Mouse (Mus musculus): Measurements from ENCODE around the gene Rnf5. TPM values are rescaled to one million over a fixed set of nuclear protein-coding genes. Genes with fewer than 3 reads are reported as not detected.

Rnf5 gene
- total RNA-seq, 2 experiments from 2014 or later: 18.5 to 51.6 TPM

DNA sequence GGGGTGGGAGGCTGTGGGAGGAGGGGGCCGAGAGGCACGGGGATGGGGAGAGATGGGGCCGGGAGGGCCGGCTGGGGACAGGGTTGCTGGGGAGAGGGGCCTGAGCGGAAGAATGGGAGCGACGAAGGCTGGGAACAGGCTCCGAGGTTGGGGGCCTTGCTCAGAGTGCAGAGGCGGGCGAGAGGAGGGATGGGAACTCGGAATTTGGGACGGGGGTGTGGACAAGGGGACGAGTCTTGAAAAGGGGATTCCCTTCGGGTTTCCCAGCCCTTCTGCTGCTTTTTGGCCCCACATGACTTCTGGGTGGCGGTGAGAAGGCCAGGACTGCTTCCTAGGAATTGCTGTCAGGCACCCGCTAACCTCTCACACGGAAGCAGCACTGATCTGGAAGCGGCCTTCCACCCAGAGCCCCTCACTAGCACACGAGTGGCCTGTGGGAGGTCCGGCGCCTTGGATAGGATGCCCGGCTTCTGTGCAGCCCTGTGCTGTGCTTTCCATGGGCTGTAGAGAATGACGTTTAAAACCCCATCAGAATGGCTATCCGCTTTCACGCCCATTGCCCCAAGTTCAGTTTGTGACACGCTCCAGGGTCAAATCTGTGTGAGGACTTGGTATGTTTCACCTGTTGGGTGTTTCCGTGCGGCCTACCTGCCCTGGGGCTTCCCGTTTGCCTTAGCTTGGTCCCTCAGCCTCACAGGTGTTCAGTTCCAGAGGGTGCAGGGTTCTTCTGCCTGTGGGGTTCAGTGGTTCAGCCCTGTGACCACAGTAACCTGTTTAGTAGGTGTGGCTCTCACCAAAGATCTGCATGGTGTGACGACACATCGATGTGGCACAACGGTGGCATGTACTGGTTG lies 2.9 kb upstream of the Rnf5 start:
- no peak for ATAC-seq (replicated peaks; ENCODE audit: poor library complexity)

DNA sequence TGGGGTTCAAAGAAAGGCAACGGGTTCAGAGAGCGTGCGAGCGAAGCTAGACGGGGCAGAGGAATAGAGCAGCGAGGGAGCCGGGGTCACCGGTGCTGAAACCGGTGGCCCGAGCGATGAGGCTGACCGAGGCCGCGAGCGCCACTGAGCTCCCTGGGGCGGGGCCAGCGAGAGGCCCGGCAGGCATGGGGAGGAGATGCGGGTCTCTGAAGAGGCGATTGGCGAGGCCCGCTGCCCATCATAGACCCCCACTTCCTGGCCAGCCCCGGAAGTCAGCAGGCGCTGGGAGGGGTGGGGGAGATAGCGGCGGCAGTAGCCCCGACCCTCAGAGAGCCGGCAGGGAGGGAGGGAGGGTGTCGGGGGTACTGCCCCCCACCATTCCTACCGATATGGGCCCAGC lies 2.1 kb upstream of the Rnf5 start:
- peak; percentile 45 for ATAC-seq (replicated peaks; ENCODE audit: poor library complexity)

DNA sequence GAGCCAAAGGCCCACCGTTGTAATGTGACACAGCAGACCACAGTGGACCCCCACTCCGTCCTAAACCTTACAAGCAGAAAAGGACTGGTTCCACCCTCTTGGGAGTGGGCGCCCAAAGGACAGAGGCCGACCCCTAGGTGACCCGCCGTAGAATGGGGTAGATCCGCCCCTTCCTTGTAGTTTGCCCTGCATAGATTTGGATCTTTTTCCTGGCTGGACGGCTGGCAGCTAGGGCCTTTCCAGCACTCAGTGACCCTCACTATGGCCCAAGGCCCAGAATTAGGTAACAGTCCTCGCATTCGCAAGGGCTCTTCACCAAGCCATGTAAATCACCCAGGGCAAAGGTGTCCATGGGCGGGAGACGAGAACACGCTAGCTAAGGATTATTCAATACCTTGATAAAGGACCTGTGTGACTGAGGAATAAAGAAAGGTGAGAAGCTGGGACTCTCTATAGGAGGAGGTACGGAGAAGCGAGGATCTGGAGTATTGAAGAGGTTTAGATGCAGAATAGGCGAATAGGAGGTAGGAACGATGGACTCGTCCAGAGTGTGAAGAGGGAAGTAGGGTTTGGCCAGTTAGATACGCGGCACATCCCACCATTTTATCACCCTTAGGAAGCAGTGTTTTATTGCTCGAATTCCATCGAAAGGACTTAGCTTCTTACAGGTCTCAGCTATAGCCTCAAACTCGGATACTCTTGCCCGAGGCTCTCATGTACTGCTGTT lies 1.2 kb upstream of the Rnf5 start:
- ATAC-seq (replicated peaks; ENCODE audit: poor library complexity): no peak

DNA sequence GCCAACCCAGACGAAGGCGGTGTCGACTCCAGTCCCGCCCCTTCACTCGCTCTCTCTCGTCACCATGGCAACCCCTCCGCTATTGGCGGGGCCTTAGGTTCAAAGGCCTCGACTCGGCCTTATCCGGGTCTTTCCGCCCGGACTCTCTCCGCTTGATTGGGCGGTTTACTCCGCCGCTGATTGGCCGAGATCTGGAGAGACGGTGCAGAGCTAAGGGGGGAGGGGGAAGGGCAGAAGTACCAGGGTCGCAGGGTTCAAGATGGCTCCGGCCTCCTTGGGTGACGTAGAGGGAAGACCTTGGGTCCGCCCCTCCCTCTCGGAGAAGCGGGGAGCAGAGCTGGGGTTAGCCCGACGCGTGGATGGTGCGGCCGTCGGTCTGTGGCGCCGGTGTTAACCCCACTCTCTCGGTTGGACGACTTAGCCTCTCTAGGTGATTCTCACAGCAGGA lies 595 bp upstream of the Rnf5 start, which contains the start of gene Agpat1:
Gene Agpat1, plus strand, starts transcription at position 202 of the 448 bp plus-strand sequence.
- ATAC-seq (replicated peaks; ENCODE audit: poor library complexity): peak; percentile 73

DNA sequence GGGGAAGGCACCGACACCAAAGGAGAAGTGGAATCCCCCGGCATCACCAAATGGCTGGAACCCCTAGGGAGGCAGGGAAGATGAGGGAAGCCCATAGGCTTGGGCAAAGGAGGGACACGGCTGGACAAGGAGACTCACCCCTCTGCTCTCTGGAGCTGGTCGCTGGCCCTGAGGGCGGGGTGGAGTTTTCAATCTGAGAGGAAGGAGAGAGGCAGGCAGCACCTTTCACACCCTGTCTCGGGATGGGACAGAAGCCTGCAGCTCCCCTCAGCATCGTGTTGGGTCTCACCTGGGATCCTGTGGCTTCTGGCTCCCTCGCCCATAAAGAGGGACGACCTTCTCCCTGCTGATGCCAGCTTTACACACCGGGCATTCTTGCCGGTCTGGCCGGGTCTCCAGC lies 1.7 kb downstream of the Rnf5 start:
- ATAC-seq (replicated peaks; ENCODE audit: poor library complexity): no peak

DNA sequence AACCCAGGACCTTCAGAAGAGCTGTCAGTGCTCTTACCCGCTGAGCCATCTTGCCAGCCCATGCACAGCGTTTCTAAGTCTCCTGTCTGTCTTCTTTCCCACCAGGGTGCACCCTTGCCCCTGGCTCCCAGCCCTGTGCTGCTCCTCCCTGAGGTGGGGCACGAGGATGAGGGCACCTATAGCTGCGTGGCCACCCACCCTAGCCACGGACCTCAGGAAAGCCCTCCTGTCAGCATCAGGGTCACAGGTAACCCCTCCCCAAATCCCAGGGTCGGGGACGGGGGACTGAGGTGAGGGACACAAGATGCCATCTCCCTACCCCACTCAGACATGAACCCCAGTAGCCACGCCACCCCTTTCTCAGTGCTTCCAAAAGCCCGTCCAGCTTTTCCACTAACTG lies 3.6 kb downstream of the Rnf5 start:
- ATAC-seq (replicated peaks; ENCODE audit: poor library complexity): no peak

DNA sequence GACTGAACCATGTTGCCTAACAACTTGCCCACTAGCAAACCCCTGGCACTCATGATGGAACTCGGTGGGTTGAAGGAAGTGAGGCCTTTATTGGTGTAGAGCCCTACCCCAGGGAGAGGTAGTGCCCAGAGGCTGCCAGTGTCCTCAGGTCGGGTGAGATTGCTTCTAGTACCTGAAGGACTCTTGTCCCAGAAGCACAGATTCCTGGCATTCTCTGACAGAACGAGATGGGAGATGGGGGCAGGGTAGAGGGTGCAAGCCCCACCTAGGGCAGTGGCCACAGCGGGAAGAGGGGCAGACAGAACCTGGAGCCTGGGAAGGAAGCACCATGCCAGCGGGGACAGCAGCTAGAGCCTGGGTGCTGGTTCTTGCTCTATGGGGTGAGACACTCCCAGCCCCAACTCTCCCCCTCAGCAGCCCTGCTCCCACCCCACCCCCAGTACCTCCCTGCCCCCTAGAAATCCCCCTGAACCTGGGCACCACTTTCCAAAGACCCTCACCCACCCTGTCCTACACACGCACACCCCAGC lies 5.9 kb downstream of the Rnf5 start, which contains the start of gene Ager:
Gene Ager, plus strand, starts transcription at position 297 of the 530 bp plus-strand sequence.
- ATAC-seq (replicated peaks; ENCODE audit: poor library complexity): peak; percentile 44

DNA sequence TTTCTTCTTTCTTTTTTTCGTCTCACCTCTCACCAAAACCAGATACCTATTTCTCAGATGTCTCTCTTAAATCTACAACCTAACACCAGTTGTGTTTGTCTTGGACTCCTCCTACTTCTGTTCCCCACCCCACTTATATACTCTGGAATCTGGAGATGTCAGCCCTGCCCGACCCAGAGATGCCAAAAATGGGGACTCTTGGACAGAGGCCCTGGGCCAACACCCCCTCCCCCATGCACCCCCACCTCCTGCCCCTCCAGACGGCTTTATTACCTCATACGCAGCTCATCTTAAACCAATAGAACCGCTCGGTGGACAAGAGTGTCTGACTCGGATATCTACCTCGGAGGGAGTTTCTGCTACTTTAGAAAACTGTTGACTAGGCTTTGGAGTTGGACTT lies 7.4 kb downstream of the Rnf5 start:
- no peak for ATAC-seq (replicated peaks; ENCODE audit: poor library complexity)

DNA sequence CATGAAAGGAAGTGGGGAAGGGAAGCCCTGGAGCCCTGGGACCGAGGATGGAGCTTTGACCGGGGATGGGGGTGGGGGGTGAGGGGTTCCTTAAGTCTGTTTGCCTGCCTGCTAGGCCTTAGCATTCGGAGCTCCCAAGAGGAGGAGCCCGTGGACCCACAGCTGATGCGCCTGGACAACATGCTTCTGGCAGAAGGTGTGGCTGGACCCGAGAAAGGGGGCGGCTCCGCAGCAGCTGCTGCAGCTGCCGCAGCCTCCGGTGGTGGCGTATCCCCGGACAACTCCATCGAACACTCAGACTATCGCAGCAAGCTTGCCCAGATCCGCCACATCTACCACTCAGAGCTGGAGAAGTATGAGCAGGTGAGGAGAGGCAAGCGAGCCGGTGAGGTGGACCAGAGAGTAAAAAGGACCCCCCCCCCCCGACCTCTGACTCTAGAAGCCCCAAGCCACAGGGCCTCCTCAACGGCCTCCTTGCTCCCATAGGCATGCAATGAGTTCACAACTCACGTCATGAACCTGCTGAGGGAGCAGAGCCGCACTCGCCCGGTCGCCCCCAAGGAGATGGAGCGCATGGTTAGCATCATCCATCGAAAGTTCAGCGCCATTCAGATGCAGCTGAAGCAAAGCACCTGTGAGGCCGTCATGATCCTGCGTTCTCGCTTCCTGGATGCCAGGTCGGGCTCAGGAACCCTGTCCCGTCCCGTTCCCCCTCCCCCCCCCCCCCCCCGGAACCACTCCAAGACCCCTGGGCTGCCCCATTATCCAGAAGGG lies 9.6 kb downstream of the Rnf5 start:
- no peak for ATAC-seq (replicated peaks; ENCODE audit: poor library complexity)

DNA sequence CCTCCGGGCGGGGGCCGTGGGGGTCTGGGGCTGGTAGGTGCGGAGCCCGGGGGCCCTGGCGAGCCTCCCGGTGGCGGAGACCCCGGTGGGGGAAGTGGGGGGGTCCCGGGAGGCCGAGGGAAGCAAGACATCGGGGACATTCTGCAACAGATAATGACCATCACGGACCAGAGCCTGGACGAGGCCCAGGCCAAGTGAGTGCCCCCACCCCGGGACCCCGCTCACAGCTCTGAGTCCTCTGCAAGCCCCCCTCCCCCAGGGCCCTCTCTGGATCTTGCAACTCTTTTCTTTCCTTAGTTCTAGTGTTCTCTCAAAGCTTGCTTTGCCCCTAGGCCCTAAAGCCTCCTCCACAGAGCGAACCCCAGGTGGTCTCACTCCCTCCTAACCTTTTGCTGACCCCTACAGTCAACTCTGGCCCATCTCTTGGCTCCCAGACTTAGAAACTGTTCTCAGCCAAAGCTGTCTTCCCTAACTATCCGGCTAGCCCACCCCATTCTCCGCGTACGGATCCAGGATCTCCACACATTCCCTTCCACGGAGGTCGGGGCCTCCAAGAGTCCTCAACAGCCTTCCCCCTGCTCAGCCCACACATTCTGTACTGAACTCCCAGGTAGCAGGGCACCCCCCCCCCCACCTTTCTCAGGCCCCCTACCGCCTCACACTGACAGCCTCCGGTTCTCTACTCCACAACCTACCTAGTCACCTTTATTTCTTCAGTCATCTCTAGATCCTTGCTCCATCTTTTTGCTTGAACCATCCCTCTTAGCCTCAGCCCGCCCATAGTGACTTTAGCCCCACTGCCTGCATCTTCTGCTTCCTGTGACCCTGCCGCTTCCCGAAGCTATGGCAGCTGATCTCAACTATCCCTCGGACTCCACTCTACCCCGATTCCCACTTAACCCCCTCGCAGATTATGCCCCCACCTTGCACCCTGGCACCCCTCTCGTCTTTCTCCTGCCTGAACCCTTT lies 10.6 kb downstream of the Rnf5 start:
- ATAC-seq (replicated peaks; ENCODE audit: poor library complexity): 0 out of 2 replicates have a peak, but pooled peaks have one; percentile 17

DNA sequence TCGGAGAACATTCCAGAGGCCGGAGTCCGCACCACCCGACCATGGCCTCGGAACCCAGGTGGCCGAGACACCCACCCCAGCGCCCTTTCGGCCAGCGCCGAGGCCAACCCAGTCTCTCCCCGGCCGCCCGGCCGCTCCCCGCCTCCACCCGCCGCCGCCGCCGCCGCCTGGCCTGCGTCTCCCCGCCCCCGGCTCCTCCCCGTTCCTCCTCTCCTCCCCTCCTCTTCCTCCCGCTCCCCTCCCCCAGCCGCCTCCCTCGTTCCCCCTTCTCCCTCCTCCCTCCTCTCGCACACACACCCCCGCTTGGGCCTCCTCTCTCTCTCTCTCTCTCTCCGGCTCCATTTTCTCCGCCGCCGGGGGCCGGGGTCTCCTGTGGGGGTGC lies 11.5 kb downstream of the Rnf5 start:
- peak; percentile 61 for ATAC-seq (replicated peaks; ENCODE audit: poor library complexity)

DNA sequence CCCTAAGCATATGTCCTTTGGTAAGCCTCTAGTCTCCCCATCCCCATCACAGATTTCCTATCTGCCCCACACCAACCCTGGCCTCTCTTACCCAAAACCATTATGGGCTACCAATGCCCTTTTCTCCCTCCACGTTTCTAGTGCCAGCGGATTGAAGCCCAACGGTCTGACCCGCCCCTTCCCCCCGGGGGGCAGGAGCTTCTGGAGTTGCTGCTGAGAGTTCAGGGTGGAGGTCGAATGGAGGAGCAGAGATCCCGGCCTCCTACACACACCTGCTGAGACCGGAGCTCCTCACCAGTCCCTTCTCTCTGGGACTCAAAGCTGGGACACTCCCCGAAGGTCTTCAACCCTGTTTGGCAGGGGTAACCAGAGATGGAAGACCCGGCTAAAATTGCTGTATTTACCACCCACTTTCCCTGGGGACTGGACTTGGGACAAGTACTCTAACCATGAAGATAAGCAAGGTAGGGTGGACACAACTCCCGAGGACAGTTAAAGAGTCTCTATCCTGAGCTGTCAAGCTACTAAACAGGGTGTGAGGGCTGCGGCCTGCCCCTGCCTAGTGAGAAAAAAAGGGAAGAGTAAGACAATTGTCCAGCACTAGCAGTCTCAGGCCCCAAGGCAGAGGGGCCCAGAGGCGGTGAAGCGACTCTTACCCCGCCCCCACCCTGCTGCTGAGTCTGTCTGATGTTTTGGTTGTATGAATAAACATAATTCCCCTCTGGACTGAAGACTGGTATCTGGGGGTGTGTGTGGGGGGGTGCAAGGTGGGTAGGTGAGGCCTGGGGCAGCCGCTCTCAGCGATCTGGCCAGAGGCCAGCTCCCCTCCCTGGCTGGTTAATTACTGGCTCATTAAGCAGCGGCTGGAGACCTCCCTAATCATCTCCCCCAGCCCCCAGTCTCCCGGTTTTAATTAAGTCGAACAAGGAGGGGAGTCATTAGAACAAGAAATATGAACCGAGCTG lies 12.2 kb downstream of the Rnf5 start, which contains the start of gene Pbx2:
Gene Pbx2, plus strand, starts transcription at position 238 of the 965 bp plus-strand sequence.
- no peak for ATAC-seq (replicated peaks; ENCODE audit: poor library complexity)

DNA sequence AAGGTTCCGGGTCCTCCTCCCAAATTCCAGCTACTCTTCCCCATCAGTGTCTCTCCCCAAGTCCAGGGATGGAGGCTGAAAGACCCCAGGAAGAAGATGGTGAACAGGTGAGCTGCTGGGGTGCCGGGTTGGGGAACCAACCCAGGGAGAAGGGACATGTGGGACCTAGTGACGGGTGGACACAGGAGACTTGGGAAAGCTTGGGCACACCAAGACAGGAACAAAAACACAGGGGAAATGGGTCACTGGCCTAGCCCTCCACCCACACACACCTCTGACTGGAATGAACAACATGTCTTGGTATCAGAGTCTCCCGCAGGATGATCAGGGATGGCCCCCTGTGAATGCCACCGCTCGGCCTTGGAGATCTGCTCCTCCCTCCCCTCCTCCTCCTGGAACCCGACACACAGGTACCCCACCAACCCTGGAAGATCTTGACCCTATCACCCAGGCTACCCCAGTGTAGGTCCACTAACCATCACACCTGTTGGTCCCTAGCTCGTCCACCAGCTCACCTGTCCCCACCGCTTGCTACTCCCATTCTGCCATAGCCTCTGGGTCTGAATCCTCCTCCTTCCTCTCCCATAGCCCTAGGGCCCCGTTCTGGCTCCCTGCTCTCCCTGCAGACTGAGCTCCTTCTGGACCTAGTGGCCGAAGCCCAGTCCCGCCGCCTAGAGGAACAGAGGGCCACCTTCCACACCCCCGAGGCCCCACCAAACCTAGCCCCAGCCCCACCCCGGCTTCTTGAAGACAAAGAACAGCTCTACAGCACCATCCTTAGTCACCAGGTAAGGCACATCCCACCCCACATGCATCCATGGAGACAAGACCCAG lies 13.1 kb downstream of the Rnf5 start:
- ATAC-seq (replicated peaks; ENCODE audit: poor library complexity): no peak

DNA sequence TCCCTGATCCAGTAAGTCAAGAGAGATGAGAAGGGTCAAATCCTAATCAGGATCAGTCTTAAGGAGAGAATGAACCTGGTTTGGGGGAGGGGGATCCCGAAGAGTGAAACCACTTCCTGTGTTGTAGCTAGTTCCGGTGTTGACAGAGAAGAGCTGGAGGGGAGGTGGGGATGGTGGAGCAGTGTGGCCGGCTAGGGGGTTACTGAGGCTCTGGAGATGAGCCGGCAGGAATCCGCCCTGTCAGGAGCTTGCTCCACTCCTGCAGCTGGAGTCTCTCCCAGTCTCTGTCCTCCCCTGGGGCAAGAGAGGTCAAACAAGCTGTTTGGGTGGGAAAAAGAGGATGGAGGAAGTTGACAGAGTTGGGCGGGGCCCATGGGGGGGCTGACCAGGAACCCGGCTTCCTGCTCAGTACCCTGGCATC lies 13.8 kb downstream of the Rnf5 start, which contains the start of gene Gpsm3:
Gene Gpsm3, plus strand, starts transcription at position 126 of the 421 bp plus-strand sequence.
- peak; percentile 10 for ATAC-seq (replicated peaks; ENCODE audit: poor library complexity)

DNA sequence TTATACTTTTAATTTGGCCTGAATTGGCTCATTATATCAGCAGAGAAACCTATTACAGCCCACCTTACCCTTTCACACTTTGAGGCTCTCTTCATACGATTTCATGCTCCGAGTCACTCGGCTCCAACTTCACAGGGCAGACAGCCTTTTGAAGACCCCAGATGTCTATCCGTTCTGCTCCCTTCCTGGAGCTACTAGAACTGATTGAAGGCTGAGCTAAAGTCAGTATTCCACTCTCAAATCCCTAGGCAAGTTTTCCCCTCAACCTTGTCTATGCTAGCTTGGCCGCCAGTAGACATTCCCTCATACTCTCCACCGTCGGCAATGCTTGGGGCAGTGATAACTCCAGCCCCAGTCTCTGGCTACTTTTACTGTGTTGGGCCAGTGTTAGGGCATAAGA lies 14.3 kb downstream of the Rnf5 start:
- ATAC-seq (replicated peaks; ENCODE audit: poor library complexity): no peak

DNA sequence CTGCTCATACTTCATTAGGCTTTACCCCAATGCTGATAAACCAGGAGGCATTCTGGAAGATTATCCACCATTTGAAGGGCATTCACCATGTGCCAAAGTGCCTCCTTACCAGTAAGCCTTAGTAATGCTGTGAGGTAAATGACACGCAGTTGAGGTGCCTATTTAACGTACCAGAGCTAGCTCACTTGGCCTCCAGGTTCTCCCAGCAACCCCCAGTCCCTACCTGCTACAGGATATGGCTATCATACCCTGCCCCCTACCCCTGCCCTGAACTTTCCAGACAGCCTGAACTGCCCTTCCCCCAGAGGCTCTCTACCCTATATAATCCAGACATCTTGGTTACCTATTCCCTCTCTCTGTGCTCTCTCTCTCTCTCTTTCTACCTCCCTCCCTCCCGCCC lies 14.7 kb downstream of the Rnf5 start:
- no peak for ATAC-seq (replicated peaks; ENCODE audit: poor library complexity)

DNA sequence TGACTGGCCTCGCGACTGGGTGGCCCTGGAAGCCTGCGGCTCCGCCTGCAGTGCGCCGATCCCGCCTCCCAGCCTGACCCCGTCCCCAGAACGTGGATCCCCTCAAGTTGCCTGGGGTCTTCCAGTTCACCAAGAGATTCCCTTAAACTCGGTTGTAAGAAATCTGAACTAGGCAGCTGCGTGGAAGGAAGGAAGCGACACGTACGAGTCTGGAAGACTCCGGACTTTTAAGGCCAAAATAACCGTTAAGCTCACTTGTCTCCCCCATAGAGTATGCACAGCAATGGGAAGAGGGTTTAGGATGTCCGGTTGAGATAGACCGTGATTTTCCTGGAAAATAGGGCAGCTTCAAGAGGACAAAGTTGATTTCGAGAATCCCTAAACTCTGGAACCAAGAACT lies 15.7 kb downstream of the Rnf5 start:
- no peak for ATAC-seq (replicated peaks; ENCODE audit: poor library complexity)

DNA sequence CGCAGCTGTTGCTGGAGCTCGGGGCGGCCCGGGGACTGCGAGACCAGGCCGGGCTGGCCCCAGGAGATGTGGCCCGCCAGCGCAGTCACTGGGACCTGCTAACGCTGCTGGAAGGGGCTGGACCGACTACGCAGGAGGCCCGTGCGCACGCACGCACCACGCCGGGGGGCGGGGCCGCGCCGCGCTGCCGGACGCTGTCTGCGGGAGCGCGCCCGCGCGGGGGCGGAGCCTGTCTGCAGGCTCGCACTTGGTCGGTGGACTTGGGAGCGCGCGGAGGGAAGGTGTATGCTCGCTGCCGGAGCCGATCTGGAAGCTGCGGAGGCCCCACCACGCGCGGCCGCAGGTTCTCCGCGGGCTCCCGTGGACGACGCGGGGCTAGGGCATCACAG lies 16.1 kb downstream of the Rnf5 start:
- peak; percentile 65 for ATAC-seq (replicated peaks; ENCODE audit: poor library complexity)

All from megakaryocyte progenitor cell, adult 5-6 weeks (primary cell).